Mouse (Mus musculus): ENCODE data around the gene Col16a1. TPM values are rescaled to one million over a fixed set of nuclear protein-coding genes. Genes with fewer than 3 reads are reported as not detected.

The Col16a1 gene
- 10 to 100 TPM; 33.1 to 34.7 TPM for total RNA-seq (2021)

- peak; percentile 97 for DNase-seq
These were observed at the start of gene Col16a1 for GRCm38 (mm10) chr4:130047331-130048202. Gene Col16a1 (plus strand): TSS chr4:130047840.

- no peak for DNase-seq
These were observed 49.5 kb upstream of the Col16a1 start for GRCm38 (mm10) chr4:129998124-129998523.

DNA sequence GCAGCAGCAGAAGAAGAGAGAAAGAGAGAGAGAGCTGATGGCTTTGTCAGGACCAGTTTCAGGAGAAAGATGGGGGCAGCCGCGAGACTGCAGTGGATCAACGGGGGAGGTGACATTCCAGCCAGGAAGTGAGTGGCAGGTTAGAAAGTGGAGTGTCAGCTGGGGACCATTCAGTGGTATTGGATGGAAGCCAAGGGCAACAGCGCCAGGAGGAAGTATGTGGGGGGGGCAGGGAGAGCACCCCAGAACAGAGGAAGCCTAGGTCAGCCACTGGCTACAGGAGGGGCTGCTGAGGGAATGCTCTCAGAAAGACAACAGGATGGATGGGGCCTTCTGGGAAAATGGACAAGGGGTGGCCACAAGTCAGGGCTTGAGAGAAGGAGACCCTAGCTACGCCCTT lies 45.9 kb upstream of the Col16a1 start:
- DNase-seq = no peak

- no peak for DNase-seq
These were observed 45.5 kb upstream of the Col16a1 start for GRCm38 (mm10) chr4:130002157-130002556.

- DNase-seq = peak; percentile 36
These were observed 42.0 kb upstream of the Col16a1 start for GRCm38 (mm10) chr4:130005593-130005992.

GRCm38 (mm10) chr4:130006533-130006932 lies 41.1 kb upstream of the Col16a1 start:
- no peak for DNase-seq

- no peak for DNase-seq
These were observed 38.6 kb upstream of the Col16a1 start for GRCm38 (mm10) chr4:130009043-130009442.

DNA sequence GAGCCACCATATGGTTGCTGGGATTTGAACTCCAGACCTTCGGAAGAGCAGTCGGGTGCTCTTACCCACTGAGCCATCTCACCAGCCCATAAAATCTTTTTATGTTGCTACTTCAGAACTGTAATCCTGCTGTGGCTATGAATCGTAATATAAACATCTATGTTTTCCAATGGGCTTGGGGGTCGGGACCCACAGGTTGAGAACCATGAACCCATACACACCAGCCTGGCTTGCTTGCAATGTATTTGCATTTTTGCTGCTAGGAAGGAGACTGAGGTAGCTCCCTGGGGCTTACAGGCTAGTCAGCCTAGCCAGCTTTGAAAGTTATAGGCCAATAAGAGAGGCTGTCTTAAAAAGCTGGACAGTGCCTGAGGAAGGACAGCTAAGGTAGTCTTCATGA lies 36.9 kb upstream of the Col16a1 start:
- DNase-seq = no peak

- no peak for DNase-seq
These were observed 35.4 kb upstream of the Col16a1 start for GRCm38 (mm10) chr4:130012234-130012633.

GRCm38 (mm10) chr4:130013111-130013510 lies 34.5 kb upstream of the Col16a1 start:
- no peak for DNase-seq

DNA sequence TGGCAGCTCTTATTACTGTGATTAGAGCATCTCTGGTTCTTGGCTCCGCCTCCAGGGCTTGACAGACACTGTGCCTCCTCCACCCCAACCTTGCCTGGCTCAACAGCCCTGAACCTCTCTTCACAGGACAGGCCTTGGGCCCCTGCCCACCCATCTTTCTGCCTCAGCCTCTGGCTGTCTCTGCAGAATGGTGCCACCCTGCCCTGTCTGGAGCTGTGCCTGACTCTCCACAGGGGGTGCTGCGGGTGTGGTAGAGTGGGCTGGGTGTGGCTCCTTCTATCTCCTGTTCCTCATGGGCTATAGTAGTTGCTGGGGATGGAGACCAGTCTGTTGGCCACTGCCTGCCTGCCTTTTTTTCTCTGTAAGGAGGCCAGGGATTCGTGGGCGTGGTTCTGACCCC lies 31.6 kb upstream of the Col16a1 start:
- no peak for DNase-seq

DNA sequence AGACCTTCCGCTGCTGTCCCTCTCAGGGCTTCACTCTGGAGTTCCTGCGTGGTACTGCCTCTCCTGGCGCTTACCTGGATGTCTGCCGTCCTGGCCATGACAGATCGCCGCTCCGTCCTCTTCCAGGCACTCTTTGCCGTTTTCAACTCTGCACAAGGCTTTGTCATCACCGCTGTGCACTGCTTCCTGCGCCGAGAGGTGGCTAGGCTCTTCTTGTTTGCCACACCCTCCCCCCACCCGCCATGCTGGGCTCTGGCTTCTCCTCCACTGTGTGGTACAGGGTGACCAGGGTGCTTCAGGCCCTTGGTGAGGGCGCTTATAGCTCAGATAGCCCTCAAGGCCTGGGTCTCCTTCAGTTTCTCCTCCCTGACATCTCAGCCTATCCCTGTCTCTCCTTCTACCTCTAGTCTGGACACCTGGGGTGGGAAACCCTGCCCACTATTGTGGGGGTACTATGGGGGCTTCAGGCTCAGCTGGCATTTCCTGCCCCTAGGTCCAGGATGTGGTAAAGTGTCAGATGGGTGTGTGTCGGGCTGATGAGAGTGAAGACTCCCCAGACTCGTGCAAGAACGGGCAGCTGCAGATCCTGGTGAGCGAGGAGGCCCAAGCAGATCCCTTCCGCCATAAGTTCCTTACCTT lies 30.5 kb upstream of the Col16a1 start:
- DNase-seq = no peak

DNA sequence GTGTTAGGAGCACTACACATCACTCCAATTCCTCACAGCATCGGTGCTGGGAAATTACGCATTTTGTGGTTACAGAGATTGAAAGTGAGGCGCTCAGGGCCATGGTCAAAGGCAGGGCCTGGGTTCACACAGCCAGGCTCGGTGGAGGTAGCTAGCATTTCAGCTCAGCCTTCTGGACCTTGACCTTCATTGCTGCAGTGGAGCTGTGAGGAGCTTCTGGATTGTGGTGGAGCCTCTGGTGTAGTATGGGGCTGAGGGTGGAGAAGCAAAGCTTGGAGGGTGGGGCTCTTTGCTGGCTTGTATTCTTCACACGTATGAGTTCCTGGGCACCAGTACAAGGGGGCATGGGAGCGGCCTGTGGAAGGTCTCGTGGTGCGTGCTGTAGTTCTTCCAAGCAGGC lies 24.7 kb upstream of the Col16a1 start:
- DNase-seq = no peak

DNA sequence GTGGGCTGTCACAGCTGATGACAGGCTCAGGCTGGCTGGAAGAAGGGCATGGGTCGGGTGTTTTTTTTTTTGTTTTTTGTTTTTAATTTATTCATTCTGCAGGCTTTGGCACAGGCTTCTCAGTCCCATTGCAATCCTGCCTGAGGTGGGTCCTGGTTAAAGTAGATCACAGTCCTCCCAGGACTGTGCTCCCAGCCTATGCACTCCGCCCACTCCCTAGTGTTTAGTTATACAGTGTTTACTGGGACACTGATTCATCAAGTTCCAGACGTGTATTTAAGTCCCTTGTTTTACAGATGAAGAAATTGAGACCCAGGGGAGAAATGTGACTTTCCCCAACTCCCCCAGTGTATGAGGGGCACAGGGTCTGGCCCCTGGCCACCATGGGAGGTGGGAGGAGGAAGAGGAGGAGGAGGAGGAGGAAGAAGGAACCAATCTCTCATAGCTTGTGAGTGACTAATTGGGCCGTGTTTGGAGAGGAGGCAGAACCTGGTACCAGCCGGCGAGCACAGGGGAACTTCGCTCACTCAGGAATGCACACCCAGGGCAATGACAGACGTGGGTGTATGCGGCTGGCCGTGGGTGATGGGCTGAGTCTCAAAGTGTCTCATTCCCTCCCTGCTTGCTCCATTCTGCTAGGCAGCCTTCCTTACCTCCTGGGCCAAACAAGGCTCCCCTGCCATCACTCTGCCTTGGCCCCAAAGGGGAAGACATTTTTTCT lies 24.0 kb upstream of the Col16a1 start:
- DNase-seq = no peak

- no peak for DNase-seq
These were observed 22.1 kb upstream of the Col16a1 start for GRCm38 (mm10) chr4:130025544-130025943.

DNA sequence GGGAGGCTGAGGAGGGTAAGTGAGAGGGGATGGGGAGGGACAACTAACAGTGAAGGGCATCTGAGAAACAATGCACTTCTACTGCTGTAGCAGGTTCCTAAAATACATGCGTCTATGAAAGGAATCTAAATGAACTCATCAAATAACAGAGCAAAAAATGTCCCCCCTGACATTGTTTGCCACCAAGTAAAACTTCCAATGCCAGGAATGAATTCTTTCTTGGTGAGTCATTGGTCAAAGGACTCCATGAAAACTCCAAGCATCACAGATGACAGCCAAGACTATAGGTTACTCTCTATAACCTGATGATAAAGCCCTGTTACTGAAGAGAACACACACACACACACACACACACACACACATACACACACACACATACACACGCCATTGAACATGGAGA lies 16.5 kb upstream of the Col16a1 start:
- DNase-seq = no peak

- no peak for DNase-seq
These were observed 14.1 kb upstream of the Col16a1 start for GRCm38 (mm10) chr4:130033496-130033895.

- peak; percentile 74 for DNase-seq
These were observed 11.5 kb upstream of the Col16a1 start for GRCm38 (mm10) chr4:130036112-130036511.

DNA sequence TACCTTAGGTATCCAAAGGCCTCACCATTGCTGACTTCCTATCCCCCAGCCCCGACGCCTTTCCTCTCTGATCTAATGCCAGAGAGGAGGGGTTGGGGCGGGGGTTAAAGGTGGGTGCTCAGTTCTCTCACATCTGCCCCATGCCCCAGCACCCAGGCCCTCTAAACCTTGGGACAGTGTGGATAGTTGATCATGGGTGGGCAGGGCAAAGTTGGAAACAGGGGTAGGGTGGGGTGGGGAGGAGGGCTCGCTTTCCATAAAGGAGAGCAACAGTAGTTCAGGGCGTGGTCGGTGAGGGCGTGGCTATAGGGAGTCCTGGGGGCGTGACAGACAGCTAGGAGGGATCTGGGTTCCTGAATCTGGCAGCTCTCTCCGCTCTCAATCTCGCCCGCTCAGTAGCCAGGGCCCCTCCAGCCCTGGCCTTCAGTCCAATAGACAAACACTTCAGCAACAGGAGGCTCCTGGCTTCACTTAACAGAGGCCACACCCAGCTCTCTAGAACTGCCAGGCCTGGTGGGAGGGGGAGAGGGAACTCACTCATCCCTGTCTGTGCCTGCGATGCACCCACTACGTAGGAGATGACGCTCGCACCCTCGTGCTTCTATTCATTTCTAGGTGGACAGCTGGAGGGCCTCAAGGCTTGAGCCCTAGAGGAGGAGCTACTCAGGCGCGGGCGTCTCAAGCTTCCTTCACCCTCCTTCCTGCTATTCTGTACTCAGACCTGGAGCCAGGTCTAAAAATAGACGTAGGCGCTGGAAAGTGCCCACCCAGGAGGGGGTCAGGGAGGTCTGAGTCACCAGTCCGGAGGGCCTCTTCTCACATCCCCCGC lies 10.9 kb upstream of the Col16a1 start:
- DNase-seq = peak; percentile 75

- no peak for DNase-seq
These were observed 8.3 kb upstream of the Col16a1 start for GRCm38 (mm10) chr4:130039351-130039750.

GRCm38 (mm10) chr4:130041076-130041475 lies 6.6 kb upstream of the Col16a1 start:
- DNase-seq = no peak

GRCm38 (mm10) chr4:130044211-130044610 lies 3.4 kb upstream of the Col16a1 start:
- DNase-seq = no peak

Data from heart, postnatal 4 days (tissue).